Mouse (Mus musculus): Measurements from ENCODE around the gene Slc12a1. TPM values are rescaled to one million over a fixed set of nuclear protein-coding genes. Genes with fewer than 3 reads are reported as not detected.
A peak's percentile ranks its signal among the peaks of the same experiment; 100 is the strongest.

Gene Slc12a1
- polyA plus RNA-seq, 1 experiment: not detected

DNA sequence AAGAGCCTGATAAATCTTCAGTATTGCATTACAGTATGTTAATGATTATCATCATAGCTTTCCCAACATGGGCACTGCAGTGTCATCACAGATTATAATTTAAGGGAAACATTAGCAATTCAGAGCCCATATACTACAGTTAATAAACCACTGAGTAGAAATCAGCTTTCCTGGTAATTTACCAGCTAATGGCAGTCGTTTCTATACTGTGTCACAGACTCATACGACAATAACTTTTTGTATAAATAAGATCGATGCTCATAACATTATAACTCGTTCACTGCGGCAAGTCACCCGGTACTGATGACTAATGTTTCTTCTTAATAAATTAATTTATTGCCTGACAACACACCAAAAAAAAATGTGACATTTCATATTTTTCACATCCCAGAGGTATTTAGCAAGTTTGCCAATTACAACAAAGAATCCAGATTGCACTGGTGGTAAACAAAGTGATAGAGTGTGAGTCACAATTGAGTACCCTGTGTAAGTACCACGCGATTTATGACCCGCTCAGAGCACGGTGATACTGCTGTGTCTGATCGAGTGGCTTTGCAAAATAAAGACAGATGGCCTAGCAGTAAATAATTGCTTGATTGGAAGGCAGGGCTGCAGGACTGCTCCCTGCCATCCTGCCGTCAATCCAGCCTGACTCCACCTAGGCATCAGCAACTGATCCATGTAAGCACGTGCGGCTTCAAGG lies 56.7 kb downstream of the Slc12a1 start:
- DNase-seq (ENCODE audit: low spot score): no peak

DNA sequence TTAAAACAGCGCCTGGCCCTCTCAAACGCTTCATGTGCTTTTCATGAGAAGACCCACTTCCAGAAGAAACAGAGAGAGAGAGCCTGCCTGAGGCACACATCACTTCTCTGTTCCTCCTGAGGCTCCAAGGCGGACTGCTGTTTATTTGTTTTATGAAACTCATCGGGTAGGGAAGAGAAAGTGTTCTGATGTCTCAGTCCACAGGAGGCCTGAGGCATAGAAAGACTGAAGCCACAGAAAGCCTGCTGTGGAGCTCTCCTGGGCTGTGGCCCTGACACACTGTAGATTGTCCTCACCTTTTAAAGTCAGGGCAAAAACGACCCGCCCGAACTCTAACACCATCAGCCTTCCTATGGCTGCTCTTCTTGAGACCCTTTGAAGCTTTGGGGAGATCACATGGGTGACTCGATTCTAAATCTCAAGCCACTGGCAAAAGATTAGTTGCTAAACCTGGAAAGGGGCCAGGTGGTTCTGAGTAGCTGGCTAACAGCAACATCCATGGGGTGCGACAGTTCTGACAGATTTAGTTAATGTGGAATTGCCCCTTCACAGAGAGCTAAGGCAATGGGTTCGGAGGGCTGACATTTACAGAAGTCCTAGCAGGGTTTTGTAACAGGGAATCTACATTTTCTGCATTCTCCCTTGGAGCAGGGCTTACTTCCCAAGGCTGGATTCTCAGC lies 59.7 kb downstream of the Slc12a1 start:
- no peak for DNase-seq (ENCODE audit: low spot score)

DNA sequence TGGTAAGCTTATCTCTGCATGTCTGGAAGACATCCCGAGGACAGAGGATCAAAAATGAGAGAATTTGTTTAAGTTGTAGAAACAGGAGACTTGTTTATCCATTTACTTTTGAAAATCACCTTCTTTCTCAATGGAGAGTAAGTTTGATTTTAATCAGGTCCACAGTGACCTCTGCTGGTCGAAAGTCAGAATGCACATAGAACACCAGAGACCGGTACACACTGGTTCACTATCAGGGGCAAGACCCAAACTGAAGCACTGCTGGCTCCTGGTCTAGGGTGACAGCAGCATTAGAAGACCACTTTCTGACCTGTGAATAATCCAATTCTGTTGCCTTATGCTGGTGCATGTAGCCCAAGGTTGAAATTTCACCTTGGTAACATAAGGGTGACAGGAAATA lies 62.3 kb downstream of the Slc12a1 start:
- no peak for DNase-seq (ENCODE audit: low spot score)

DNA sequence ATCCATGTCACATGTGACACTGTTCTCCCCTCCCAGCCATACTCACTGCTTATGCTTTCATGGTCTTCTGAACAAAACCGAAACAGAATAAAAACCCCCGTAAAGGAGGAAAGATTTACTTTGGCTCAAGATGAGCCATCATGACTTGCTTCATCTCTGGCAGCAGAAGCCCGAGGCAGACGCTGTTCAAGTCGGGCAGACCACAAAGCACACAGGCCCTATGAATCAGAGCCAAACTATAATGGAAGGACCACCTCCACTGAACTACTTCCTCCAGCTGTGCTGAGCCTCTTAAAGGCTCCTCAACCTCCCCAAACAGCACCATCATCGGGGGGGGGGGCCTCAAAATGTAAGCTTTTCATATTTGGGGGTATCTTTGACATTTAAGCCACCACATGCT lies 65.0 kb downstream of the Slc12a1 start:
- DNase-seq (ENCODE audit: low spot score): no peak

DNA sequence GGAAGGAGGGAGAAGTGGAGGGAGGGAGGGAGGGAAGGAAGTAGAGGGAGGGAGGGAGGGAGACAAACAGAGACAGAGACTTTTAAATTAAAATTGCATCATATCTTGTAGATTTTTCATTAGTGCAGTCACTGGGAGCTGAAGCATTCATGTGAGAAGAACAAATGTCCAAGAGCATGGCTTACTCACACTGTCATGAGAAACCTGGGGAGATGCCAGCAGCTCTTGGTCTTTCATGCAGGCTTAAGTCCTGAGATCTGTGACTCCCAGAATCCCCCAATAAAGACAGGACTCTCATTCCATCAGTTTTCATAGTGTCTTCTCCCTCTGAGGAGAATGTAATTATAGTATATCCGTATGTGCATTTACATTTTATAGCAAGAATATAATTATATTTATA lies 66.3 kb downstream of the Slc12a1 start:
- no peak for DNase-seq (ENCODE audit: low spot score)

DNA sequence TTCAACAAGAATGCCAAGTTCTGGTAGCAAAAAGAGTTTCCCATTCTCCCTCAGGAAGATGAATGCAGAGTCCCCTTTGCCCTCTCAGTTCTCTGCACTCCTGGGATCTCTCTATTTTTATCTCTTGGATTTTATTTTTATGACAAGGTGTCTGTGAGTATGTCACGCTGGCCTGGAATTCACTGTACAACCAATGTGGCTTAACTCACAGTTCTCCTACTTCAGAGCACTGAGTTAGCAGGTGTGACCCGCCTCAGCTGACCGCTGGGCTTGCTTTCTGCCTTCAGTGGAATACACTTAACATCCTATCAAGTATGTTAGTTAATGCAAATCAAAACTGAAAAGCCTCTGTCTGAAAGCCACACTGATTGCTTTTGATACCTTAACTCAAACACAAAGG lies 67.0 kb downstream of the Slc12a1 start:
- DNase-seq (ENCODE audit: low spot score): no peak

DNA sequence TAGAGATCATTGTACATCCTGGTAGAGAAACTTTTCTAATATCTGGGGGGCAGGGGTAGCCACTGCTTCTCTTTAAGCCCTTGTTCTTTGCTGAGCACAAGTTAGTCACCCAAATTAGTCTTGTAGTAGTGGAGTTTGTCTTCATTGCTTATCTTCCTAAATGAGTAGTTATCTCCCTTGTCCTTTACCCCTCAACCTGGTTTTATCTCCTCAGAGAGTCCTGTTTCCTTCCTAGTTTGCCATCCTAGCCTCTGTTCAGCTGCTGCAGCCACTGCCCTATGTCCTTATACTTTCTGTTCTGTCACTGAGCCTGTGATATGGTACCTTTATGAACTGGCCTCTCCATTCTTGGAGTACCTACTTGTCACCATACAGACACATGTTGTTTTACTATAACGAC lies 69.4 kb downstream of the Slc12a1 start:
- no peak for DNase-seq (ENCODE audit: low spot score)

GRCm38 (mm10) chr2:125228472-125229409 lies 76.4 kb downstream of the Slc12a1 start:
- DNase-seq (ENCODE audit: low spot score): no peak

GRCm38 (mm10) chr2:125232183-125232582 lies 79.9 kb downstream of the Slc12a1 start:
- no peak for DNase-seq (ENCODE audit: low spot score)

- no peak for DNase-seq (ENCODE audit: low spot score)
Observed at GRCm38 (mm10) chr2:125233537-125233936, 81.2 kb downstream of the Slc12a1 start.

DNA sequence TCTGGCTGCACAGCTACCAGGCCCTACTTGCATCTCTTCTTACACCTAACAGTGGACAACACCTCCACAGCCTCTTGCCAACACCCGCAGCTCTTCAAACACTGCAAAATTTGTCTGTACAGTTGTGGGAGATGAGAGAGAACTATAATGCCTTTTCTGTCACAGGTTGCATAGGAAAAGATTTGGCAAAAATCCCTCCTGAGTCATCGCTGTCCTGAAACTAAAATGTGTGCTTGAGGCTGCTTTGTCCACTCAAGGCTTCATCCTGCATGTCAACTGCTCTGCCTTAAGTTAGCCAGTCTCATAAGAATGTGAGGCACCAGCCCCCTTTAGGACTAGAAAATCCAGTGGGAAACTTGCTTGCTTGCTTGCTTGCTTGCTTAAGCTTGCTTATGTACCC lies 81.7 kb downstream of the Slc12a1 start:
- DNase-seq (ENCODE audit: low spot score): no peak

GRCm38 (mm10) chr2:125245545-125246285 lies 93.4 kb downstream of the Slc12a1 start:
- no peak for DNase-seq (ENCODE audit: low spot score)

DNA sequence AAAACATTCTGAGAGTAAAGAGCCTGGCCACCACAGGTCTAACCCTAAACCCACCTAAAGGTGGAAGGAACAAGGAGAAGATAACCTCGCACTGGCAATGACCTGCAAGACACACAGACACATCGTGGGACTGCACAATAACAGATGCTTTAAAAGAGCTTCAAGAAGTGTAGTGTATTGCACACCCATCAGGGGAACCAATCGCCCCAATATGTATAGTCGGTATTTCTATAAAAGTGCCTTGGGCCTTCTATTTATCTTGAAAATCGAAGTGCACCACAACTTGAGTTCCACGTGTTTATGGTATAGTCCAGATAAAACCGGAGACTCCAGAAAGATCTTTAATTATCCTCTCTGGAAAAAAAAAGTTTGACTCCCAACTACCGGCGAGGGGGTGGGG lies 94.4 kb downstream of the Slc12a1 start:
- no peak for DNase-seq (ENCODE audit: low spot score)

GRCm38 (mm10) chr2:125247108-125247961 lies 95.0 kb downstream of the Slc12a1 start, which contains the start of gene Dut:
Gene Dut, plus strand, starts transcription at chr2:125247190.
- peak; percentile 85 for DNase-seq (ENCODE audit: low spot score)

- no peak for DNase-seq (ENCODE audit: low spot score)
Observed at GRCm38 (mm10) chr2:125247962-125248235, 95.6 kb downstream of the Slc12a1 start.

- no peak for DNase-seq (ENCODE audit: low spot score)
Observed at GRCm38 (mm10) chr2:125248256-125248655, 96.0 kb downstream of the Slc12a1 start.

DNA sequence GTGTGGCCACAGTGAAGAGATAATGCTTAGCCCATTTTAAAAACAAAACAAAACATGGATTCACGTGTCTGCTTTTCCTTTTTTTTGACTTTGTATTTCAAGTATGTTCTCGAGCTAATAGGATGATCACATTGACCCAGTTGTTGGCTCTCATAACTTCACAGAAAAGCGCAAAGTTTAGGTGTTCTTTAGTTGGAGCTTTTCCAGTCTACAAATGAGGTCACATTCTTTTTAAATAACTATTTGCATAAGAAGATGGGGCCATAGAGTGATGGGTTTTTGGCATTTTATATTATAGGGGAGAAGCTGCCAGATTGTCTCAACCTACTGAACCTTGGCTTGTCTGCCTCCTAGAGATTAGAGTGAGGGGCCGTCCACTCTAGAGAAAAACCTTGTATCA lies 97.0 kb downstream of the Slc12a1 start:
- no peak for DNase-seq (ENCODE audit: low spot score)

DNA sequence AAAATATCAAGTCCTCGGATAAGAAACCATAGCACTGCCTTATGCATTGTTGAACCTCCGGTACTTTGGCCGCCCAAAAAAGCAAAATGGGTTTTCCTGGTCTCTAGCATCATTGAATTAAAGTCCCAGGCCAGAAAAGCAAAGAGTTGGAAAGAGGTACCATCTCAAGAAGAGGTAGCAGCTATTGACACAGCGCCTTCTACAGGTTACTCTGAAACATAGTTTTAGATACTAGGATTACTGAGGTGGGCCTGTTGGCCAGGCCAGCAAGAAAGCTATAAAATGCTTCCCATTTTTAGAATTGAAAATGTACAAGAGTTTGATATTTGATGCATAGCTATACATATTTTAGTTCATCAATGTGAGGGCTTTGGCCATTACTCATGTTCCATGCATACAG lies 97.6 kb downstream of the Slc12a1 start:
- no peak for DNase-seq (ENCODE audit: low spot score)

- no peak for DNase-seq (ENCODE audit: low spot score)
Observed at GRCm38 (mm10) chr2:125251781-125252180, 99.5 kb downstream of the Slc12a1 start.

- DNase-seq (ENCODE audit: low spot score): no peak
Observed at GRCm38 (mm10) chr2:125252275-125252674, 100.0 kb downstream of the Slc12a1 start.

GRCm38 (mm10) chr2:125253699-125254098 lies 101.4 kb downstream of the Slc12a1 start:
- DNase-seq (ENCODE audit: low spot score): no peak

All from urinary bladder, adult 2 months (tissue).